Mouse (Mus musculus) MEL (cell line): ENCODE results near the gene Dppa2. TPM values are rescaled to one million over a fixed set of nuclear protein-coding genes. Genes with fewer than 3 reads are reported as not detected.

Source experiments
- DNase-seq: peaks from one replicate; pipeline ENCODE4 v3.0.0; 2011; ENCODE audit warnings: low read depth, low spot score
- H3K27ac ChIP-seq: 2 replicates; pipeline ENCODE4 v1.5.1; 2012; ENCODE audit warnings: low read depth, mild to moderate bottlenecking, control low read depth, low read length, moderate library complexity; ENCODE audit not compliant: control insufficient read depth
- H3K27me3 ChIP-seq, 2 experiments: fragments of 150-350 bp in 1 of 2; sonication (generic) in 1 of 2; 2 replicates each; pipeline ENCODE4 v1.6.1; 2012; ENCODE audit warnings: low read length in 2 of 2, mild to moderate bottlenecking in 2 of 2, improper control_type of control experiment in 1 of 2, moderate library complexity in 1 of 2; ENCODE audit not compliant: insufficient read depth in 2 of 2, control insufficient read depth in 1 of 2
- H3K36me3 ChIP-seq, 2 experiments: 2 replicates each; pipeline ENCODE4 v1.6.1; 2012 to 2014; ENCODE audit warnings: low read length in 2 of 2, improper control_type of control experiment in 1 of 2, inconsistent platforms in 1 of 2, mild to moderate bottlenecking in 1 of 2; ENCODE audit not compliant: insufficient read depth in 2 of 2, control insufficient read depth in 1 of 2
- H3K4me1 ChIP-seq, 2 experiments: fragments of 150-350 bp in 1 of 2; sonication (generic) in 1 of 2; 2 replicates each; pipeline ENCODE4 v1.6.1; 2012; ENCODE audit warnings: low read length in 2 of 2, improper control_type of control experiment in 1 of 2, mild to moderate bottlenecking in 1 of 2; ENCODE audit not compliant: insufficient read depth in 2 of 2, control insufficient read depth in 1 of 2
- H3K4me3 ChIP-seq, 2 experiments: fragments of 150-350 bp in 1 of 2; sonication (generic) in 1 of 2; 2 replicates each; pipeline ENCODE4 v1.5.1; 2012; ENCODE audit warnings: low read depth in 2 of 2, low read length in 2 of 2, mild to moderate bottlenecking in 2 of 2, moderate library complexity in 2 of 2, control low read depth in 1 of 2, improper control_type of control experiment in 1 of 2; ENCODE audit not compliant: control insufficient read depth in 1 of 2, insufficient read depth in 1 of 2
- H3K79me2 ChIP-seq: 2 replicates; pipeline ENCODE4 v1.6.1; 2012; ENCODE audit warnings: mild to moderate bottlenecking, low read length, moderate library complexity; ENCODE audit not compliant: control insufficient read depth, poor library complexity, insufficient read depth
- H3K9ac ChIP-seq: 2 replicates; pipeline ENCODE4 v1.6.1; 2012; ENCODE audit warnings: low read depth, mild to moderate bottlenecking, control low read depth, low read length, moderate library complexity; ENCODE audit not compliant: control insufficient read depth, poor library complexity, severe bottlenecking
- H3K9me3 ChIP-seq: fragments of 150-350 bp; sonication (generic); replicated peaks from 2 replicates; pipeline ENCODE4 v1.6.1; 2012; ENCODE audit warnings: mild to moderate bottlenecking, low read length, improper control_type of control experiment, moderate library complexity; ENCODE audit not compliant: insufficient read depth
- CTCF ChIP-seq, 3 experiments: IDR thresholded peaks in 2 of 3; conservative IDR thresholded peaks in 1 of 3; 2 replicates each; pipeline ENCODE4 v1.5.1; 2011 to 2012; ENCODE audit warnings: low read length in 3 of 3, low read depth in 2 of 3, mild to moderate bottlenecking in 2 of 3, improper control_type of control experiment in 1 of 3, inconsistent platforms in 1 of 3, mixed read lengths in 1 of 3, moderate library complexity in 1 of 3; ENCODE audit not compliant: control insufficient read depth in 1 of 3, insufficient read depth in 1 of 3, poor library complexity in 1 of 3, severe bottlenecking in 1 of 3
- EP300 ChIP-seq, 2 experiments: IDR thresholded peaks; 2 replicates each; pipeline ENCODE4 v1.6.1; 2011; ENCODE audit warnings: improper control_type of control experiment in 2 of 2, low read length in 2 of 2, low read depth in 1 of 2, mild to moderate bottlenecking in 1 of 2
- KAT2A ChIP-seq: conservative IDR thresholded peaks from 2 replicates; pipeline ENCODE4 v1.6.1; 2012; ENCODE audit warnings: low read depth, low read length, improper control_type of control experiment, inconsistent platforms
- MYC ChIP-seq: IDR thresholded peaks from 2 replicates; pipeline ENCODE4 v1.6.1; 2011; ENCODE audit warnings: low read depth, mild to moderate bottlenecking, low read length, improper control_type of control experiment, moderate library complexity
- NRF1 ChIP-seq: IDR thresholded peaks from 2 replicates; pipeline ENCODE4 v1.6.1; 2014; ENCODE audit warnings: low read depth, mild to moderate bottlenecking, inconsistent platforms, low read length, improper control_type of control experiment, moderate library complexity; ENCODE audit not compliant: poor library complexity, insufficient read depth, severe bottlenecking
- POLR2AphosphoS2 ChIP-seq: IDR thresholded peaks from 2 replicates; pipeline ENCODE4 v1.6.1; 2011; ENCODE audit warnings: low read length, improper control_type of control experiment
- POLR2AphosphoS5 ChIP-seq: IDR thresholded peaks from 2 replicates; pipeline ENCODE4 v1.6.1; 2012; ENCODE audit warnings: low read depth, borderline replicate concordance, mild to moderate bottlenecking, inconsistent platforms, low read length, moderate library complexity, mixed read lengths
- SMC3 ChIP-seq: IDR thresholded peaks from 2 replicates; pipeline ENCODE4 v1.6.1; 2011; ENCODE audit warnings: low read depth, low read length, improper control_type of control experiment
- TAL1 ChIP-seq: IDR thresholded peaks from 2 replicates; pipeline ENCODE4 v1.6.1; 2012; ENCODE audit warnings: mild to moderate bottlenecking, inconsistent platforms, low read length, moderate library complexity, mixed read lengths
- USF1 ChIP-seq: IDR thresholded peaks from 2 replicates; pipeline ENCODE4 v1.6.1; 2014; ENCODE audit warnings: low read depth, mild to moderate bottlenecking, inconsistent platforms, low read length, improper control_type of control experiment, moderate library complexity
- USF2 ChIP-seq, 2 experiments: IDR thresholded peaks; 2 replicates each; pipeline ENCODE4 v1.6.1; 2011 to 2012; ENCODE audit warnings: improper control_type of control experiment in 2 of 2, low read length in 2 of 2, borderline replicate concordance in 1 of 2, inconsistent platforms in 1 of 2, low read depth in 1 of 2, mild to moderate bottlenecking in 1 of 2; ENCODE audit not compliant: insufficient read depth in 1 of 2
- ZC3H11A ChIP-seq: IDR thresholded peaks from 2 replicates; pipeline ENCODE4 v1.6.1; 2012; ENCODE audit warnings: low read depth, mild to moderate bottlenecking, inconsistent platforms, low read length, improper control_type of control experiment
- ZMIZ1 ChIP-seq: IDR thresholded peaks from 2 replicates; pipeline ENCODE4 v1.6.1; 2012; ENCODE audit warnings: low read depth, mild to moderate bottlenecking, inconsistent platforms, low read length, improper control_type of control experiment, moderate library complexity
- ZNF384 ChIP-seq: IDR thresholded peaks from 2 replicates; pipeline ENCODE4 v1.6.1; 2012; ENCODE audit warnings: low read depth, mild to moderate bottlenecking, inconsistent platforms, low read length, improper control_type of control experiment
- polyA plus RNA-seq, 2 experiments: library from polyadenylated mRNA; stranded (reverse) in 1 of 2; unstranded in 1 of 2; fragments of >175 nt in 1 of 2; fragments of >200 nt in 1 of 2; gene quantifications; 2 replicates each; pipeline versions ENCODE4 v1.2.1 to v1.2.4; 2012; ENCODE audit warnings: low replicate concordance in 2 of 2, low read depth in 1 of 2; ENCODE audit not compliant: insufficient read length in 2 of 2, insufficient read depth in 1 of 2, missing spikeins in 1 of 2
- total RNA-seq: library from RNA; depleted of rRNA; stranded (reverse); fragments of 300-350 nt; gene quantifications from 2 replicates; pipeline ENCODE4 v1.2.3, GENCODE M21; 2012

Dppa2 gene
- total and polyA plus RNA-seq, 3 experiments, result 0.18 TPM; not detected in 2

GRCm38 (mm10) chr16:48320781-48321180 is 17.1 kb downstream of the Dppa2 start:
- H3K36me3 ChIP-seq, result no peaks in the 10 kb centered on the region
- no peaks in the 10 kb centered on the region for H3K79me2 ChIP-seq
- no peak overlapping the region for H3K4me3 ChIP-seq
- no peak overlapping the region for H3K27ac ChIP-seq
- DNase-seq, result peak; percentile 2
- H3K27me3 ChIP-seq, result no peaks in the 10 kb centered on the region
- H3K4me1 ChIP-seq, result no peaks in the 10 kb centered on the region
- TF ChIP-seq USF2 (IDR thresholded peaks at IDR 0.05; ENCODE audit: borderline replicate concordance in 1 of 2, insufficient read depth in 1 of 2, low read depth in 1 of 2, low read length in 2 of 2) (no peak), CTCF (IDR thresholded peaks at IDR 0.05 in 2 of 3, conservative IDR thresholded peaks at IDR 0.05 in 1 of 3; ENCODE audit: control insufficient read depth in 1 of 3, insufficient read depth in 1 of 3, low read depth in 2 of 3, low read length in 3 of 3, poor library complexity in 1 of 3, severe bottlenecking in 1 of 3) (peak in 2 of 3 experiments; percentile 5 to 11; a peak in 1 of 6 replicates)
- H3K9ac ChIP-seq, result no peak overlapping the region
- no peaks in the 10 kb centered on the region for H3K9me3 ChIP-seq

GRCm38 (mm10) chr16:48323133-48323532 is 19.4 kb downstream of the Dppa2 start:
- TF ChIP-seq POLR2AphosphoS5, result no peak
- no peak for TF ChIP-seq EP300 (IDR thresholded peaks at IDR 0.05; ENCODE audit: low read depth in 1 of 2, low read length in 2 of 2)
- TF ChIP-seq SMC3, result no peak
- TF ChIP-seq ZNF384, result no peak
- no peak for TF ChIP-seq MYC
- TF ChIP-seq NRF1, result no peak
- TF ChIP-seq ZC3H11A, result no peak
- no peak for TF ChIP-seq USF1
- TF ChIP-seq KAT2A, result no peak
- TF ChIP-seq TAL1, result no peak
- no peak for TF ChIP-seq POLR2AphosphoS2
- no peak for TF ChIP-seq USF2 (IDR thresholded peaks at IDR 0.05; ENCODE audit: borderline replicate concordance in 1 of 2, insufficient read depth in 1 of 2, low read depth in 1 of 2, low read length in 2 of 2)
- no peak for TF ChIP-seq ZMIZ1
- TF ChIP-seq, all 39 proteins: peak for 0
- DNase-seq, result no peak
- H3K9me3 ChIP-seq, result no peaks in the 10 kb centered on the region

More at GRCm38 (mm10) chr16:48323133-48323532, 19.4 kb downstream of the Dppa2 start:
- Histone ChIP-seq H3K9ac (no peak overlapping the region), H3K27me3 (no peaks in the 10 kb centered on the region), H3K4me1 (no peaks in the 10 kb centered on the region), H3K27ac (no peak overlapping the region), H3K4me3 (no peak overlapping the region), H3K36me3 (no peaks in the 10 kb centered on the region), H3K79me2 (no peaks in the 10 kb centered on the region)
